Comparison of ENCODE assay signal across 17 mouse cellular contexts in the genomic region with DNA sequence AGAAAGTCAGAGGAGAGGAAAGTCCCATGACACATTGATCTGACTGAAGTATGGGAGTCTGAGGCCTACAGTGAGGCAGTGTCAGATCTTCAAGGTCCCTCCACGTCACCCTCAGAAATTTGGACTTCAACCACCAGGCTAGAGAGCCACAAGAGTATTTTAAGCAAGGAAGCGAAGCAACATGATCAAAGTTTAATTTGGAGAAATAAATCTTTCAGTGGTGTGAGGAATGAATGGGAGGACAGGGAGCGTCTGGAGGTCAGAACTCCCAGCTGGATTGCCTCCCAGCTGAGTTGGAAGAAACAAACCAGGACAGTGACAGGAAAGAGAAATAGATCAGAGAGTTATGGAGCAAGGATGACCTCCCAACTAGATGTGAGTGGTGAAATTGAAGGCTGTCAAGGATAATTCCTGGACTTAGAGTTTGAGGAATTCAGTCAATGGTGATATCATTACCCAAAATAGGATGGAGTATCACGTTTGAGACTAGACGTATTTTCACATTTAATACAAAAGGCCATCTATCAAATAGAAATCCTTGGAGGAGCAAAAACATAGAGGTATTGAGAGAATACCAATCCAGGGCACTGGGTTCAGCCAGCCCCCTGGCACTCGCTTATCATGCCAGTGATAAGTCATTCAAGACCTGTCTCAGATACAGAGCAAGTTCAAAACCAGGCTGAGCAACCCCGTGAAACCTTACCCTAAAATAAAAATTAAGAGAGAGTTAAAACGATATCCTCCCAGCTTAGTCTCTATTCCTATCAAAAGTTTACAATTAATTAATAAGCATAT.
DNase-seq lines count a peak whose midpoint lies in the region; ATAC-seq and TF ChIP-seq lines count a peak whose summit lies in the region.
"Had no signal": no experiment of that assay in that cellular context is flagged by ENCODE, and none has a peak within 500 bp of the region (broad histone marks: within the 10 kb centered on the region; RNA-seq: fewer than 3 reads in every experiment).

No protein-coding gene starts in this region.

- 34% methylated on average over 8 of the region's 8 CpGs for WGBS in kidney, embryonic 16.5 days
- 91% methylated on average over 8 of the region's 8 CpGs for WGBS in forebrain, embryonic 16.5 days
- 62% methylated on average over 8 of the region's 8 CpGs for WGBS in intestine, embryonic 16.5 days
- 72% methylated on average over 8 of the region's 8 CpGs for WGBS in intestine, postnatal 0 days

- H3K4me3 ChIP-seq in kidney, embryonic 16.5 days (ENCODE audit: low read length) = no peak overlapping the region
- no peak overlapping the region for H3K4me3 ChIP-seq in forebrain, embryonic 16.5 days (replicated peaks; ENCODE audit: low read length)
- no peak overlapping the region for H3K4me3 ChIP-seq in intestine, embryonic 16.5 days (ENCODE audit: low read length)
- no peak overlapping the region for H3K4me3 ChIP-seq in intestine, postnatal 0 days (ENCODE audit: low read depth, low read length)
- H3K4me3 ChIP-seq: heart, embryonic 12.5 days; hindbrain, embryonic 13.5 days; megakaryocyte, embryonic 14.5 days had no signal

- no peaks in the 10 kb centered on the region for H3K9me3 ChIP-seq in kidney, embryonic 16.5 days (ENCODE audit: low read length)
- no peaks in the 10 kb centered on the region for H3K9me3 ChIP-seq in forebrain, embryonic 16.5 days (ENCODE audit: control insufficient read depth, low read length)
- no peaks in the 10 kb centered on the region for H3K9me3 ChIP-seq in intestine, embryonic 16.5 days (ENCODE audit: control insufficient read depth, low read length)
- H3K9me3 ChIP-seq in intestine, postnatal 0 days (ENCODE audit: control insufficient read depth) = no peaks in the 10 kb centered on the region
- H3K9me3 ChIP-seq: heart, embryonic 12.5 days; hindbrain, embryonic 13.5 days had no signal

- no peak overlapping the region for H3K9ac ChIP-seq in kidney, embryonic 16.5 days (replicated peaks; ENCODE audit: low read length)
- no peak overlapping the region for H3K9ac ChIP-seq in forebrain, embryonic 16.5 days (replicated peaks; ENCODE audit: low read depth, low read length)
- H3K9ac ChIP-seq in intestine, embryonic 16.5 days (ENCODE audit: low read depth, low read length) = no peak overlapping the region
- no peak overlapping the region for H3K9ac ChIP-seq in intestine, postnatal 0 days (ENCODE audit: low read depth, low read length)
- H3K9ac ChIP-seq: heart, embryonic 12.5 days; hindbrain, embryonic 13.5 days had no signal

- no peaks in the 10 kb centered on the region for H3K36me3 ChIP-seq in kidney, embryonic 16.5 days (ENCODE audit: insufficient read depth, low read length)
- H3K36me3 ChIP-seq in forebrain, embryonic 16.5 days (ENCODE audit: control insufficient read depth, insufficient read depth) = no peaks in the 10 kb centered on the region
- H3K36me3 ChIP-seq in intestine, embryonic 16.5 days (ENCODE audit: control insufficient read depth, insufficient read depth, low read length) = no peaks in the 10 kb centered on the region
- no peaks in the 10 kb centered on the region for H3K36me3 ChIP-seq in intestine, postnatal 0 days (ENCODE audit: control insufficient read depth, insufficient read depth)
- H3K36me3 ChIP-seq: heart, embryonic 12.5 days; hindbrain, embryonic 13.5 days had no signal

- DNase-seq in adrenal gland, adult 8-10 months = peak; percentile 25
- DNase-seq in adrenal gland, postnatal 4 days (ENCODE audit: low spot score in 2 of 2) = no peak
- peak; percentile 49 for DNase-seq in adipocyte (ENCODE audit: low spot score)
- DNase-seq in lung, postnatal 10 days = peak; percentile 72
- DNase-seq: cerebellum, adult 2 months; embryo, embryonic 11 days; liver; right cerebral cortex, postnatal 14 days; thymus, postnatal 14 days had no signal

- ATAC-seq in kidney, embryonic 16.5 days (ENCODE audit: low FRiP score, low TSS enrichment) = peak; percentile 91
- no peak for ATAC-seq in forebrain, embryonic 16.5 days
- no peak for ATAC-seq in intestine, embryonic 16.5 days
- ATAC-seq in intestine, postnatal 0 days = no peak
- ATAC-seq: activated CD4-positive, CD25-positive, alpha-beta regulatory T cell, adult 4 months had no signal

- no peak for TF ChIP-seq CTCF in intestine, postnatal 0 days (IDR thresholded peaks at IDR 0.05; ENCODE audit: low read depth)

- H3K27ac ChIP-seq in kidney, embryonic 16.5 days (ENCODE audit: low read length) = peak overlapping the region; percentile 47; the same call in 1 of the 2 replicates
- no peak overlapping the region for H3K27ac ChIP-seq in forebrain, embryonic 16.5 days (ENCODE audit: low read length)
- H3K27ac ChIP-seq in intestine, embryonic 16.5 days (ENCODE audit: low read length) = no peak overlapping the region
- no peak overlapping the region for H3K27ac ChIP-seq in intestine, postnatal 0 days (ENCODE audit: low read depth, low read length)
- H3K27ac ChIP-seq: hindbrain, embryonic 13.5 days had no signal

- no peaks in the 10 kb centered on the region for H3K27me3 ChIP-seq in kidney, embryonic 16.5 days (ENCODE audit: insufficient read depth, low read length)
- no peaks in the 10 kb centered on the region for H3K27me3 ChIP-seq in forebrain, embryonic 16.5 days (replicated peaks; ENCODE audit: control insufficient read depth, insufficient read depth, low read length)
- no peaks in the 10 kb centered on the region for H3K27me3 ChIP-seq in intestine, embryonic 16.5 days (replicated peaks; ENCODE audit: control insufficient read depth, insufficient read depth, low read length)
- H3K27me3 ChIP-seq in intestine, postnatal 0 days (replicated peaks; ENCODE audit: control insufficient read depth, insufficient read depth, low read length) = no peaks in the 10 kb centered on the region
- H3K27me3 ChIP-seq: heart, embryonic 12.5 days; hindbrain, embryonic 13.5 days; megakaryocyte, embryonic 14.5 days had no signal

- peaks cover 30% of the 10 kb centered on the region for H3K4me1 ChIP-seq in kidney, embryonic 16.5 days (ENCODE audit: insufficient read depth, low read length)
- no peaks in the 10 kb centered on the region for H3K4me1 ChIP-seq in forebrain, embryonic 16.5 days (replicated peaks; ENCODE audit: control insufficient read depth, insufficient read depth, low read length)
- no peaks in the 10 kb centered on the region for H3K4me1 ChIP-seq in intestine, embryonic 16.5 days (ENCODE audit: control insufficient read depth, insufficient read depth, low read length)
- no peaks in the 10 kb centered on the region for H3K4me1 ChIP-seq in intestine, postnatal 0 days (replicated peaks; ENCODE audit: control insufficient read depth, insufficient read depth, low read length)
- H3K4me1 ChIP-seq: heart, embryonic 12.5 days; hindbrain, embryonic 13.5 days; megakaryocyte, embryonic 14.5 days had no signal

- no peak overlapping the region for H3K4me2 ChIP-seq in kidney, embryonic 16.5 days (replicated peaks; ENCODE audit: low read depth, low read length)
- no peak overlapping the region for H3K4me2 ChIP-seq in forebrain, embryonic 16.5 days (ENCODE audit: low read length)
- H3K4me2 ChIP-seq in intestine, embryonic 16.5 days (ENCODE audit: low read depth, low read length) = no peak overlapping the region
- H3K4me2 ChIP-seq in intestine, postnatal 0 days (replicated peaks; ENCODE audit: low read depth) = no peak overlapping the region
- H3K4me2 ChIP-seq: heart, embryonic 12.5 days; hindbrain, embryonic 13.5 days had no signal

Comparison
In these comparisons a context has a peak if more than half of its experiments do, and no peak if none do; other contexts are left out.
1. DNase-seq: peak in adrenal gland, adult 8-10 months (single experiment), adipocyte (single experiment) and lung, postnatal 10 days (single experiment); none in adrenal gland, postnatal 4 days (0 of 2).